In the genomic region with DNA sequence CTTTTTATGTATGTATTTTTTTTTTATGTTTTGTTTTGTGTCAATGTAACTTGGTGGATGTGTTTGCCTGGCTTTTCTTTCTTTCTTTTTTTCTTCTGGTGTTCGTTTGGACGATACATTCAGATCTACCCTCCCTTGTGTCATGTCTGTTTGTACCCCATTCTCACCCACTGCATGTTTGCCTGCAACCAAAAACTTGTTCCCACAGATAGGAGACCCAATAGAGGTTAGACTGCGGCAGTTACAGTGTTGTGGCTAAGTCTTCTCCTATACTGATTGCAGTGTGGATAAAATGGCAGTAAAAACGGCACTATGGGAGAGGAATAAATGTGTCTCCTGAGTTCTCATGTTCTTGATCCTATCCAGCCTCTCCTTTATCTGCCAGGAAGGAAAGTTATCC, we compare ENCODE assay signal across 15 mouse cellular contexts.
"Had no signal": no experiment of that assay in that cellular context is flagged by ENCODE, and none has a peak within 500 bp of the region (broad histone marks: within the 10 kb centered on the region; RNA-seq: fewer than 3 reads in every experiment).

No protein-coding gene starts in this region.

- ATAC-seq: midbrain, embryonic 13.5 days; midbrain, embryonic 15.5 days had no signal

- H3K4me2 ChIP-seq: lung, embryonic 14.5 days; midbrain, embryonic 11.5 days; midbrain, embryonic 13.5 days; midbrain, embryonic 15.5 days; neural tube, embryonic 12.5 days; stomach, embryonic 15.5 days had no signal

- H3K4me1 ChIP-seq: megakaryocyte, embryonic 14.5 days; midbrain, embryonic 15.5 days; neural tube, embryonic 12.5 days; stomach, embryonic 15.5 days had no signal

- H3K36me3 ChIP-seq: midbrain, embryonic 13.5 days; midbrain, embryonic 15.5 days; neural tube, embryonic 12.5 days; stomach, embryonic 15.5 days had no signal

- H3K27ac ChIP-seq: macrophage; midbrain, embryonic 13.5 days; midbrain, embryonic 15.5 days; neural tube, embryonic 12.5 days; stomach, embryonic 15.5 days; stomach, postnatal 0 days had no signal

- H3K9me3 ChIP-seq: megakaryocyte, embryonic 14.5 days; midbrain, embryonic 13.5 days; midbrain, embryonic 15.5 days; neural tube, embryonic 12.5 days; stomach, embryonic 15.5 days had no signal

- H3K9ac ChIP-seq: lung, embryonic 14.5 days; midbrain, embryonic 13.5 days; midbrain, embryonic 15.5 days; neural tube, embryonic 12.5 days; stomach, embryonic 15.5 days had no signal

- DNase-seq: lung, adult 18-20 months; lung, embryonic 14.5 days; lung, postnatal 10 days; right cerebral cortex, postnatal 14 days; thymus, adult 2 months; thymus, postnatal 25 days; thymus, postnatal 4 days had no signal

- H3K4me3 ChIP-seq: megakaryocyte, embryonic 14.5 days; midbrain, embryonic 13.5 days; midbrain, embryonic 15.5 days; neural tube, embryonic 12.5 days; stomach, embryonic 15.5 days had no signal

- H3K27me3 ChIP-seq: megakaryocyte, embryonic 14.5 days; midbrain, embryonic 13.5 days; midbrain, embryonic 15.5 days; neural tube, embryonic 12.5 days; stomach, embryonic 15.5 days had no signal
